Mouse (Mus musculus): Measurements from ENCODE around the gene Incenp. TPM values are rescaled to one million over a fixed set of nuclear protein-coding genes. Genes with fewer than 3 reads are reported as not detected.

Incenp gene
- 14.6 and 20.2 TPM in 2 replicates for polyA plus RNA-seq (2015; fragmentation: Nextera tagmentation; extraction: Ambion mirVana)

DNA sequence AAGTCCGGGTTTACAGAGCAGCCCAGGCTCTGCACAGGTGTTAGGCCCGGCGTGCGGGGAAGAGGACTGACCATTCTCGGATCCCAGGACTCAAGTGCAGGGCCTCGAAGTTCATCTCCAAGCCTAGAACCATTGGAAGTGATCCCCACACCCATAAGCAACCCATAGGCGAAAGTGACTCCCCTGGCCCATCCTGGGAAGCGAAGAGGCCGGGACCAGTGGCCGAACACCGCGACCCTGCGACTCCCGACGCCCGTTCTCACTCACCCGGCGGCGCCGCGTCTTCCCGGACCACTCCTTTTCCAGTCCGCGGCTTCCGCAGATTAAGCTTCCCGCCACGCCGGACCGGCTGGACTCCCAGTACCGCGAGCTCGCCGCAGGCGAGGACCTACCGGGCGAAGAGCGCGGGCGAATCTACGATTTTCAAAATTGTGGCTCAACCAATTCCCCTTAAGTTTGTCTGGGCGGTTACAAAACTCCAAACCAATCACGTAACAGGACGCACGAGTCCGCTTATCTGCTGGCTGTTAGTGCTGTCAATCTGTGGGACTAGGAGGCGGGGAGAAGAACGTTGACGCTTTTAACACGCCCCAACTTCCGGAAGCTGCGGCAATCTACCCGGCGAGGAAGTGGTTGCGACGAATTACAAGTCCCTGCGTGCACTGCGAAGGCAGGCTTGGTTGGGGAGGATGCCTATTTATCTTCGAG is at the start of gene Incenp:
Gene Incenp (minus strand): TSS at position 480 of the 708 bp plus-strand sequence.

GRCm38 (mm10) chr19:9847262-9847661 is 52.1 kb downstream of the Incenp start, which contains the start of gene Scgb2a2:
Gene Scgb2a2, plus strand, starts transcription at chr19:9847562.

Small RNAs within 50 kb of the gene (microRNA-seq; reads per million reads assigned to microRNA genes)
- not detected for gene Gm22369
- not detected for gene Gm24484

Other genes with a start within 250 kb of the Incenp start
- not detected in 2 replicates for gene Scgb2a2, start 52.0 kb downstream of the Incenp start, polyA plus RNA-seq (2015; fragmentation: Nextera tagmentation; extraction: Ambion mirVana)
- 2,861 and 3,351 TPM in 2 replicates for gene Fth1, start 81.0 kb upstream of the Incenp start, polyA plus RNA-seq (2015; fragmentation: Nextera tagmentation; extraction: Ambion mirVana)
- gene Best1, start 102.1 kb upstream of the Incenp start, polyA plus RNA-seq (2015; fragmentation: Nextera tagmentation; extraction: Ambion mirVana), result 4.6 and 4.9 TPM in 2 replicates
- gene Rab3il1, start 102.1 kb upstream of the Incenp start, polyA plus RNA-seq (2015; fragmentation: Nextera tagmentation; extraction: Ambion mirVana), result 22.8 and 23.5 TPM in 2 replicates
- gene Fads3, start 142.0 kb upstream of the Incenp start, polyA plus RNA-seq (2015; fragmentation: Nextera tagmentation; extraction: Ambion mirVana), result 36.3 and 40.6 TPM in 2 replicates
- gene Fads2, start 202.2 kb upstream of the Incenp start, polyA plus RNA-seq (2015; fragmentation: Nextera tagmentation; extraction: Ambion mirVana), result 224 and 246 TPM in 2 replicates